Mouse (Mus musculus): ENCODE data around the gene Trim72.

Gene Trim72

DNA sequence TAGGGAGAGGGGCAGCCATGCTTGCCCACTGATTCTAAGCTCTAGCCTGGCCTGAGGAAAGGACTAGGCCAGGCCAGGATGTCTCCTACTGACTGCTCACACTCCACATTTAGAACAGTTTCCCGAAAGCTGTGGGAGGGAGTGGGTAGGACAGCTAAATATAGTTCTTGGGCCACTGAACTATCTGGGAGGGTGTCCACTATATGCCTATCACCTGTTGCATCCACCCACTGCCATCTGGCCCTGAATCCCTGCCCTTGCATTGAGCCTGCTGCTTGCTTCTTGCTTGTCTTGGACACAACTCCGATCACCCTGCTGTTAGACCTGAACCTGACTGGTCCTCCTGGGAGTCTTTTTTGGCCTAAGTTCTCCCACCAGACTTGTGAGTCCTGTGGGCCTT lies at the start of gene Trim72:
Trim72 (plus strand) TSS at position 262 of the 400 bp plus-strand sequence.
- no peak for DNase-seq

DNA sequence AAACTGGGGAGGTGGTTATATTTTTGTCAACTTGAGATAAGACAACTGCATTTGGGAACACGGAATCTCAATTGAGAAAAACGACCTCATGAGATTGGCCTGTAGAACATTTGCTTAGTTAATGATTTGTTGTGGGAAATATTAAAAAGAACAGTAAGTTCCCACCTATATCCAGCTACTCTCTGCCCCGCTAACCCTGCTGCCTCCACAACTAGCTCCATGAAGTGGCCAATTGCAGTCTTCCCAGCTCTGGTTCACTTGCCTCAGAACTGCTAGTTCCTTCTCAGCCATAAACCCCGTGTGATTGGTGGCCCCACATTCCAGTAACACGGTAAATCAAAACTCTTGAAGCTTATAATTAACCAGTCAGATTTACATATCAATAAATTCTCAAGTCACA lies 44.4 kb upstream of the Trim72 start:
- no peak for DNase-seq

DNA sequence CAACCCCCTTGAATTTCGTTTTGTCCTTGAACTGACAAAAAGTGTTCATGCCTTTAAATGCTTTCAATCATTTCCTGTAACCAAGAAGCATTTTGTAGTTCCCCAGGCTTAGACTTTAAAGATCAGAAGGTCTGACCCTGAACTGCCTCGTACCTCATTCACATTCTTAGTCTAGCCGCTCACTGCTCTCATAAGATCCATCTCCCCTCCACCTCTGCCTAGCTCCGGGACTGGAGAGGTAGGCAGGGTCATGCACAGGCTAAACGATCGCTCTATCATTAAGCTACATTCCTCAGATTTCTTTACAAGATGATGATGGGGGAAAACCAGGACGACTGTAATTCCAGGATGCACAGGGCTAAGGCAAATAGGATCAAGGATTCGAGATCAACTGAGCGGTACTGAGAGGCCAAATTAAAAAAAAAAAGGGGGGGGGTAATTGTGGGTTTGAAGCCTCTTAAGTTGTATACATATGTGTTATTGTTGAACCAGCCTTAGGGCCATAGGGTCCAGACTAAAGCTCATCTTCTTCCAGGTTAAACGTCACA lies 37.3 kb upstream of the Trim72 start:
- peak in 1 of 2 experiments; percentile 17 for DNase-seq

DNA sequence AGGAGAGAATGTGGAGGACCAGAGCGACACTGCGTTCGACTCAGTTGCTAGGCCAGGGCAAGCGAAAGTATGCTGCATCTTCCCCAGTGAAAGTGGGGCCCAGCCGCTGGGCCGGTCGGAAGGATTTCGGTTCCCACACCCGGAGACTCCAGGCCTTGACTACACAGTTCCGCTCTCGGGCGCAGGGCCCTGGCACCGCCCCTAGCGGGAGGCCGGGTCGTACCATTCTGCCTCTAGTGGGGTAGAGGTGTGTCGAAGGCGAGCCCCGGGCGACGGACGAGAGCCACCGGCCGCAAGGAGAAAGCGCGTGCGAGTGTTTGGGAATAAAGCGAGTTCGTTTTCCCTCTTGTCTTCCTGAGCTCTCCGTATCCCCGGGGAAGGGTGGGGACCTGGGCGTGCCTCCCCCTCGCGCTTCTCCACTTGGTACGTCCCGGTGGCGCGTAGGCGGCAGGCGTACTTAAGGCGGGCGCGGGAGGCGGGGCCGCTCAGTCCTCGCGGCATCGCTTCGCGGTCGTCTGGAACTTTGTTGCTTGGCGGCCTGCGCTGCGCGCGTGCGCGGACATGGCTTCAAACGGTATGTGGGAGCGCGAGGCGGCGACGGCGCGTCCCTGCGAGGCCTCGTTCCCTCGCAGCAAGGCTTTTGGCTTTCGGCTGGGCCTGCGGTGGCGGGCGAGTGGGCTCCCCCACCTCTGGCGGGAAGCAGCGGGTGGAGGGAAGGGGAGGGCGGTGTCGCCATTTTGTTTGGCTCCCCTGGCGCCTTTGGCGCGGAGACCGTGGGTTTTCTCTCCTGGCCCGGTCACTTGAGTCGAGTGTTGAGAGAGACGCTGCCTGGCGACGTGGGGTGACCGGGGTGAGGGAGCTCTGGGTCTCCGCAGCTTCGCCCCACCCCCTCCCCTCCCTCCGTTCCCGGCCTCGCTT lies 36.5 kb upstream of the Trim72 start, which contains the start of gene Fus:
Fus (plus strand) TSS at position 454 of the 918 bp plus-strand sequence.
- DNase-seq: peak; percentile 86 to 91

DNA sequence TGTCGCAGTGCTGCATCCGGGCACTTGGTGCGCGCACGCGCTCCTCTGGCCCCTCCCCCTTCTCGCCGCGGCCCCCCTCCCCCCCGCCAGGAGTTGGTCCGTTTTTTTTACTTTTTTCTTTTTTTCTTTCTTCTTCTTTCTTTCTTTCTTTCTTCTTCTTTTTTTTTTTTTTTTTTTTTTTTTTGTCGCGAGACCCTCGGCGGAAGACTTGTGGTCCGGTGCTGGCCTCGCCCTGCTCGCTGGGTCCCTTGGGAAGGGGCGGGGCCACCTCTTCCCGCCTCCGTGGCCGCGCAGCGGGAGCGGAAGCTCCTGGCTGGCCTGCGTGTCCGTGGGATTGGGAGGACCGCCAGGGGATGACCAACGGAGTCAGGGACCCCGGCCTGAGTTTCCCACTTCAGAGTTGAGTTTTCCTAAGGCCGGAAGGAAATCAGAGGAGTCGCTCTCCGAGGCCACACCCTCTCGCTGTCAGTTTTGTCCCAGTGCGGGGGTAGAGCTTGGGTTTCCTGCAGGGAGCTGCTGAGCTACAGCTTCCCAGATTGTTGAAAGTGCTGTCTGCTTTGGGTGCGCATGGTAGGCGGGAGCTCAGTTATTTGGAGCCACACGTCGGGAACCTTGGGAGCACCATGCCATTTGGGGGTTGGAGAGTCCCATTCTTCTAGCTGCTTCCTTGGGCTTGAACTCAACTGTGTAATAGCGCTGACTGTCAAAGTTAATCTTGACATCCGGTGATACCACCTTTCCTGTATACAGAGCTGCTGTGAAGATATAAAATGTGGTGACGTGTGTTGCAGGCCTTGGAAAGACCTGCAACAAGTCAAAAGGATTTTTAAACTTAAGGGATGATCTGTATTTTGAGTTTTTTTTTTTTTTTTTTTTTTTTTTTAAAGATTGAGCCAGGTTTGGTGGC lies 35.6 kb upstream of the Trim72 start:
- peak; percentile 53 to 72 for DNase-seq

DNA sequence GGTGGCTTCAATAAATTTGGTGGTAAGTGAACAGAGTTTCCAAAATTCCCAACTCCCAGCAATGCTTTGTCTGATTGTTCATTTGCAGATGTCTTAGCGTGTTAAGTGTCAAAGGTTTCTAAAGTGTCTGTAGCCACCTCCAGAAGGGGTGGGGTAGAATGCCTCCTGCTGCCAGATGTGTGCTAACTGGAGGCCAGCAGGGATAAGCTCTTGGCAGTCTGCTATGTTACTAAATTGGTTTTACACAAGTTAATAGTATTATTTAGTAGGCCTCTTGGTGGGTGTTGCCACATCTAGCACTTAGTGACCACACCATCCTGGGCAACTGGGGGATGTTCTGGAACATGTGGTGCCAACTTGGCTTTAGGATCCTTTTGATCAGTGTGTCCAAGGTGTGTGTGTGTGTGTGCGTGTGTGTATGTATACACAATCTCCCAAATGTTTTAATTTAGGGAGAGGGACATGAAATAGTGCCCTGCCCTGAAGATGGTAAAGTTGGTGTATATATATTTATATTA lies 29.3 kb upstream of the Trim72 start:
- no peak for DNase-seq

DNA sequence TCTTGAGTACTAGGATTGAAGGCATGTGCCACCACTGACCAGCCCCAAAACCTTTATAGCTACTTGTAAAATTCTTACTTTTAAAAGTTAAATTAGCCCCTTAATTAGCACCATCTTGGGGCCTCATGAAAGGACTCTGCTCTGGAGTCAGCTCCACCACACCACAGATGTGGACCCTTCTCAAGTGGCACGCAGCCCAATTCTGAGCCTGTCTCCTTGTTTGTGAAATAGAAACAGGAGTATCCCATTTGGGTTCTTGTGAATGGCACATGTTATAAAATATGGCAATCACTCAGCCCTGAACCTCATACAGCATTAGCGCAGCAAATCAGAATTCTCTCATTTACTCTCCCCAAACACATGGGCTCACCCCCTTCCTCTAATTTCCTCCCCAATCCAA lies 24.9 kb upstream of the Trim72 start:
- no peak for DNase-seq

DNA sequence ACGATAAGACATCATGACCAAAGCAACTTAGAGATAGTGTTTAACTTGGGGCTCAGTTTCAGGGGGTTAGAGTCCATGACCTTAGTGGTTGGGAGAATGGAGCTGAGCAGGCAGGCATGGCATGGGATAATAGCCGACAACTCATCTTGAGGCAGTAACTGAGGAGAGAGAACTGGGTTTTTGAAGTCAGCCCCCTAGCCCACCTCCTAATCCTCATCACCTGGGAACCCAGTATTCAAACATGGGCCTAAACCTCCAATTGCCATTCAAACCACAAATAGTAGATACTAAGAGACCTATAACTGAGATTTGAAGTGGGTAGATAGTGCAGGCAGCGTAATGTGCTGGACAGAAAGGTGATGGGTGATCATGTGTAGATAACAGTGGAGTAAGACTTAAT lies 23.1 kb upstream of the Trim72 start:
- DNase-seq: no peak

DNA sequence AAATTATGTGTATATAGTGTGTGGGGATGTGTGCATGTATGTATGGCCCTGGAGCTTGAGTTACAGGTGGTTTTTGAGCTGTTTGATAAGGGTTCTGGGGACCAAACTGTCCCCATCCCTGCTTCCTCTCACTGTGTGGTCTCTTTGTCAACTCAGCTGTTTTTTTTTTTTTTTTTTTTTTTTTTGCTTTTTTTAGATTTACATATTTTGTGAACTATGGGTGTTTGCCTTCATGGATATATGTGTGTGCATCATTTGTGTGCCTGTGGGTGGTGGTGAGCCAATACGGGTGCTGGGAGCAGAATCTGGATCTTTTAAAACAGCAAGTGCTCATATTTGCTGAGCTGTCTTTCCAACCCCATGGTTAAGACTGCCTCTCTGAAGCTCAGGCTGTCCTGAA lies 14.8 kb upstream of the Trim72 start:
- DNase-seq: no peak

DNA sequence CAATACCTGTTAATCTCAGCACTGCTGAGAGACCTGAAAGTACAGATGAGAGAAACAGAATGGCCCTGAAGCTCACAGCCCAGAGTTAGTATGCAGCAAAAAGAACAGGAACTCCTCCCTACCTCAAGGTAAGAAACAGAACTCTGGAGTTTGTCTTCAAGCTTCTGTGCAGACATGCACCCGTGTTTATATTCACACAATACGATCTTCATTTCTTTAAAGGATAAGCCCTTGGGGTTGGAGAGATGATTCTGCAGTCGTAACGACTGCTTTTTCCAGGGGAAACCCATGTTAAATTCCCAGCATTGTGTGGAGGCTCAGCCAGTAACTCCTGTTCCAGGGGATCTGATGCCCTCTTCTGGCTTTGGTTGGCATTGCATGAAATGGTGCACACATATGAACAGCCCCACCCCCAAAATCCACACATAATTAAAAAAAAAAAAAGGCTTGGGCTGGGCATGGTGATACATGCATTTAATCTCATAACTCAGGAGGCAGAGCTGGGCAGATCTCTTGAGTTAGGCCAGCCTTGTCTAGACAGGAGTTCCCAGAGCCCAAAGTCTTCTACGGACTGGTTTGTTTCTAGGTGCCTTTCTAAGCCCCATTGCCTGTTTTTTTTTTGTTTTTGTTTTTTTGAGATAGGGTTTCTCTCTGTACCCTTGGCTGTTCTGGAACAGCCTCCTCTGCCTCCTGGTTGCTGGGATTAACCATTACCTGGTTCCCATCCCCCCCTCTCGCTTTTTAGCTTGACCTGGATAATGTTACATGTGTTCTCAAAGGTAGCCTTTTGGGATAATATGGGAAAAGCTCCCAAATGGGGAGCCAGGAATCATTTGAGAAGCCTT lies 11.9 kb upstream of the Trim72 start:
- DNase-seq: peak; percentile 55 to 65

DNA sequence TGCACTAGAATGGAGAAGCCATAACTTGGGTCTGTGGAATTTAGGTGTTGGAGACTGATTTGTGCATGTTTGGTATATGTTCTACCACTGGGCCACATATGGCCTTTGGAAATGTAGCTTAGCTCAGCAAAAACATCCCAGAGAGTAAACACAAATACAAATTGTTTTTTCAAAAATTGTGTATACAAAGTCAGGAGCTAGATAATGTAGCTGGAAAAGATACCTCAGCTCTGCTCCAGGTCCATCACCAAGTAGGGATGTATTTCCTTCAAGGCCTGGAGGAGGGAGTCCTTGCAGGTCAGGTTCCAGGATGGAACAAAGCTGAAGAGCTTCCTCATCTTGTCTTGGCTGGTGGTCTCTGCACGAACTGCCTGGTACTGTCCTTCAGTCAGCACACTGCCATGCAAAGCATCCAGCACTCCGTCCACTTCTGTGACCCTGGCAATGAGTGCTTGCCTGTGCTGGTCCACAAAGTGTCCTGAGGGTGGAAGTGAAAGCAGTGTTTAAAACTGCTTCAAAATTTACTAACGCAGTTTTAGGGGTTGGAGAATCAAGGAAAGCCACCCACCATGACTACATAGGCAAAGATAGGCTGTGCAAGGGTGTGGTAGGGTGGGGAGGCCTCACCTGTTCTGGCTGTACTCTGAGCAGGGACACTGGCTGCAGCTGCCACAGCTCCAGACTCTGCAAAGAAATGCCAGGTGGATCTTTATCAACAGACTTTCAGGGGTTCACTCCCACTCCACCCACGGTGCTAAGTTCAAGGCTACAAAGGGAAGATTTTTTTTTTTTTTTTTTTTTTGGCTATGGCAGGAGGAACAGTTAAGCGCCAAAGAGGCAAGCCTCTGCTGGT lies 11.0 kb upstream of the Trim72 start:
- peak in 1 of 2 experiments; percentile 53 for DNase-seq

DNA sequence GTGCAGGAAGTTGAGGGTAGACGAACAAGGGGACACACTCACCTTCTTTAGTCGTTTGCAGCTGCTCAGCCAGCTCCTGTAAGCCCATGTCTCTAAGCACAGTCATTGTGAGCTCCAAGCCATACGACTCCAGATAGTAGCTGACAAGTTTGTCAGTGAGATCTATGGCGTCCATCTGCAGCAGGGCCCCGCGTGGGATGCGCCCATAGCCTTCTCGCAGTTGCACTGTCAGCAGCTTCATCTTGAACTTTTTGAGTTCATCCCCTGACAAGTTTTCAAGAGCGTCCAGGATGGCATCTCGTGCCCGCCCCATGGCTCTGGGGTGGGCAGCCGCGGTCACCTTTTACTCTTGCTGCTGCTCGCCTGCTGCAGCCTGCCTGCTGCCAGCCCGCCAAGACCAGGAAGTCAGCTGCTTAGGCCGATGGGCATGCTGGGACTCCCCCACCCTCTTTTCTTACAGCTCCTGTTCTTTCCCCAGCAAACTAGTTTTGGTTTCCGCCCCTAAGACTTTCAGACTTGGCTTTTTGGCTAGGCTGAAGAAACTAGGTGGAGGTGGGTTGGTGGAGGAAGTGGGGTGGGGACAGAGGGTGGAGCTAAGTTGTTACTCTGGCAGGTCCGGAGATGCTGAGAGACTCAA lies 10.3 kb upstream of the Trim72 start, which contains the start of gene Pycard:
Pycard (minus strand) TSS at position 527 of the 637 bp plus-strand sequence.
- peak; percentile 74 to 89 for DNase-seq

DNA sequence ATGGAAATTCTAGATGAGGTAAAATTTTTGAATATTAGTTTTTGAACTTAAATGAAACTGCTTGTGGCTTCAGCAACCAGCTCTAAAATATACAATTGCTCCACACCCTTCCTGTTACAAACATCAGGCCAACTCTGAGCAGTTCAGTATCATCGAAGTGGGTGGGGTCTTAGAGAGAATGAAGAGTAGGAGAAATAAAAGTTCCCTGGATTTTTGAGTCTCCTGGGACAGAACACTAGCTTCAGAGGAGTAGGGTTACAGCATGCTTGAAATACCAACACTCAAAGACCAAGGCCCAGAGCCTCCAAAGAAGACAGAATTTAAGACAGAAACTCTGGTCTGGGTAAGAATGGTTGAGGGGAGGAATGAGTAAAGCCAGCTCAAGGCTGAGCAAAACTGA lies 4.3 kb upstream of the Trim72 start:
- no peak for DNase-seq

DNA sequence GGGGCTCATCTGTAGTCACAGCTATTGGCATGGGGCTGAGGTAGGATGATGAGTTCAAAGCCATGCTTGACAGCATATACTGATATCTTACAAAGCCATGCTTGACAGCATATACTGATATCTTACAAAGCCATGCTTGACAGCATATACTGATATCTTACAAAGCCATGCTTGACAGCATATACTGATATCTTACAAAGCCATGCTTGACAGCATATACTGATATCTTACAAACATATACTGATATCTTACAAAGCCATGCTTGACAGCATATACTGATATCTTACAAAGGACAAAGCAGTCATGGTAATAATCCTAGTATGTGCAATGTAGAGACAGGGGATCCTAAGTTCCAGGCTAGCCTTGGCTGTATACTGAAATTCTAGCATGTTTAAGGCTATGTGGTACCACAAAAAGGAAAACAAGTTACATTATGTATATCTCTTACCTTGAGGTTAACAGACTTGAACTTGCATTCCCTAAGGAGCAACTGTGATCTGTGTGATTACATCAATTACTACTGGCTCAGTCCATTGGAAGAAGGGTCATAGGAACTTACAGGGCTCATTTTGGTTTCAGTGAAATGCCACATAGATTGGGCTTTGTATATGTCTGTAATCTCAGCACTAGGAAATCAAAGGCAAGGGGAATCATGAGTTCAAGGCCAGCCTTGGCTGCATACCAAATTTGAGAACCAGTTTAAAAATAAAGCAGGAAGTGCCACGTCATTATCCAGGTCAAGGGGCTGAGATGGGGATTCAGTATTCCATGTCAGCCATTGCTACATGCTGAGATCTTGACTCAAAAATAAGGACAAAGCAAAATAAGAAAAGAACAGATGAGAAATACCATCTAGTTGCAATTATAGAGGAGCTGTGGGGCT lies 3.4 kb upstream of the Trim72 start:
- DNase-seq: no peak

DNA sequence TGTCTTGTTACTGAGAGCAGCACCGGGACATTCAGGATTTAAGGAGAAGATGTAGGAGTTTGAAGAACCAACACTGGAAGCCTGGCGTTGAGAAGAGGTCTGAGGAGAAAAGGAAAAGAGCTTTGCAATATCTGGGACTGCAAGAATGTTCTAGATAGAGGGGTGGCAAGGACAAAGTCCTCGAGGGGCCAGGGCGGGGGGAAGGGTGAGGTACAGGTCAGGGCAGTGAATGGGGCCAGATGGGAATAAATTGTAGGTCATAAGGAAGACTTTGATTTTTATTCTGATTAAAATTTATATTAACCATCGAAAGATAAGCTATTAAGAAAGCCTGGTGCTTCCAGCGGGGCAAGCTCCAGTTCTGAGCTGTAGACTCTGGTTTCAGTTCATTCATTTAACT lies 651 bp upstream of the Trim72 start:
- DNase-seq: no peak

DNA sequence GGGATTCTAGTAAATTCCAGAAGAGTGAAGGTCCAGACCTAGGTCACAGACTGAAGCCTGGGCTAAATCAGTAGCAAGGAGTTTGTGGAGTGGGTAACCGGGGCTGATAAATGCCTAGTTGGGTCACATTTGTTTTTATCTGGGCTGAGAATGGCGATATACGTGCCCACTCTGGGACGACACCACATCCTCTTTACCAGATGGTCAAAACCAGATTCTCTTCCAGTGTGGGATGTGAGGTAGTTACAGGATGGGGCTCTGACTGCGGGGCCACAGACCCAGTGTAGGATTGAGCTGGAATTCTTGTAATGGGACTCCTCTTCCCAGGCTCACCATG lies 369 bp downstream of the Trim72 start:
- DNase-seq: no peak

DNA sequence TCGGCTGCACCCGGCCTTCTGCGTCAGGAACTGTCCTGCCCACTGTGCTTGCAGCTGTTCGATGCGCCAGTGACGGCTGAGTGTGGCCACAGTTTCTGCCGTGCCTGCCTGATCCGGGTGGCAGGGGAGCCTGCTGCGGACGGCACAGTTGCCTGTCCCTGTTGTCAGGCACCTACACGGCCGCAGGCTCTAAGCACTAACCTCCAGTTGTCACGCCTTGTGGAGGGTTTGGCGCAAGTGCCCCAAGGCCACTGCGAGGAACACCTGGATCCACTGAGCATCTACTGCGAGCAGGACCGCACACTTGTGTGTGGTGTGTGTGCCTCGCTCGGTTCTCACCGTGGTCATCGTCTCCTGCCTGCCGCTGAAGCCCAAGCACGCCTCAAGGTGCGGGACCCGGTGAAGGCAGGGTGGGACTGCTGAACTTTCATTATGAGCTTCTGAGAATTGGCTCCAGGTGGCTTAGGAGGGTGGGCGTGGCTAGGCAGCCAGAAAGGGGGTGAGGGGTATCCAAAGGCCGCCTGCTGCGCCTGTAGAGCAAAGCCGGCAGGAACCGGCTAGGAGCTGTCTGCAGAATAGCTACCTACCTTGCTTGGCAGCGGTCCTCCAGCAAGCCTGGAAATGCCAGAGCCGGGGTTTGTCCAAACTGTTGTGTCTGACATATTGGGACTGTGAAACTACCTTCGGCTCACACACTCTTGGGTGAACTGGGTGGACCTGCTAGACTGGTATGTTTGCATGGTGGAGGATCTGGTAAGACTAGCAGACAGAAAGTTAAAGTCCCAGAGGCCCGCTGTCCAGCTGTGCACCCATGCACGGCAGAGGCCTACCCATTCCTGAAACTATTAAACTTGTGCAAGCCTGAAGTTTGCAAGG lies 976 bp downstream of the Trim72 start:
- peak in 1 of 2 experiments; percentile 59 for DNase-seq

DNA sequence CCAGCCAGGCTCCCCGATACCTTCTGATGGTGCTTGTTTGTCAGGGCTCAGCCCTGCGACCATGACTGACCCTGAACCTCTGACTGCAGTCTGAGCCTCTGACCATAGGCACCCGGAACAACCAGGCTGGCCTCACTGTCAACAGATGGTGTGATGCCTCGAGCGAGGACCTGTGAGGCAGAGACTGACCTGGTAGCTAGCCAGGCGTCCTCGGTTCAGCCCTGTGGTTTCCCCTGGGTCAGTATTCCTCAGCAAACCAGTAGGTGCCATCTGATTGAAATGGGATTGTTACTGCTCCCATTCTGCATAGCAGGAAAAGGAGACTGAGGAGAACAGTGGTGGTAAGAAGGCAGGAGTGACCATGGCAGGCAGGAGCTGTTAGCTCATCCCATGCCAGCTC lies 2.4 kb downstream of the Trim72 start:
- DNase-seq: no peak

Measured in thymus, adult 18-20 months (tissue).